Mouse (Mus musculus) ZHBTc4 (cell line): Measurements from ENCODE around the gene Tas2r129.

Experiments
- DNase-seq: peaks from one replicate; pipeline ENCODE4 v3.0.0-alpha.2; 2011; ENCODE audit warnings: low read depth, low spot score

Tas2r129 gene

DNA sequence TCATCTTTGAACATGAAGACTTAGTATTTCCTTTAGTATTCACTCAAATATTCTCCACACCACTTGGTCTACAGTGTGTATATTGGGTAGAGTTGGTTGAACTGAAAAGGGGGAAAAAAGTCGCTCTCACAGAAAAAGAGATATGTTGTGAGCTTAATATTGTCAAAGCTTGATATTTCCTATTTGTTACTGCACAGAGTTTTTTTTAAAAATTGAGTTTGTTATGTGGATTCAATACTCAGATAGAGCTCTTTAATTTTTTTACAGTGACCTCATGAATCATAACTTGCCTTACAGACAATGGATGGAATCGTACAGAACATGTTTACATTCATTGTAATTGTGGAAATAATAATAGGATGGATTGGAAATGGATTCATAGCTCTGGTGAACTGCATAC is at the start of gene Tas2r129:
Gene Tas2r129, plus strand, starts transcription at position 301 of the 400 bp plus-strand sequence.
- no peak for DNase-seq

DNA sequence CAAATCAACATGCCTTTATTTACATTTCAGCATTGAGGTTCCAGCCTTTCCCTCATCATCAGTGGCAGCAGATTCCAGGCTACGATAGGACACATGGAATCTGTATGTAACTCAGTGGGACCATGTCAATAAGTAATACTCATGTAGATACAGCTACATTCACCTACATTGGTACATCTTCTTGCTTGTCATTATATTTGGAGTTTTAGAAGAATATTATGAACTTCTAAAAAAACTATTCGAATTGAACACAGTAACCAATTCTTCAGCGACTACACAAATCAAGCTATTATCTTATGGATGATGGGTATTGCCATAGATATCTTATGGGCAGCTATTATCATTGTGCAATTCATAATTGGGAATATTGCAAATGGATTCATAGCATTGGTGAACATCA is 41.6 kb upstream of the Tas2r129 start, which contains the start of gene Tas2r125:
Gene Tas2r125, plus strand, starts transcription at position 301 of the 400 bp plus-strand sequence.
- no peak for DNase-seq

DNA sequence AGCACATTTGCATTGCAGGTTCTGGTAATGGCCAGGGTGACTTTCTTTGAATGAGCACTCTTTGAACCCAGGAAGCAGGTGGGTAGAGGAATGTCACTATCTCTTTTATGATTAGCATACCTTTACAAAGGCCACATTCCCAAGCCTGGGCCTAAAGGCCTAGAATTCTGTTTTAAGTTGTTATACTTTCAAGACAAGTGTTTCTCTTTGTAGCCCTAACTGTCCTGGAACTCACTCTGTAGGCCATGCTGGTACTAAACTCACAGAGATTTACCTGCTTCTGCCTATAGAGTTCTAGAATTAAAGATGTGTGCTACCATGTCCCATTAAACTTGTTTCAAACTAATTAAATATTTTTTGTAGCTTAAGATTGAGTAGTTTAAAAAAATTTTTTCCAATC is 9.5 kb upstream of the Tas2r129 start:
- peak; percentile 55 for DNase-seq

DNA sequence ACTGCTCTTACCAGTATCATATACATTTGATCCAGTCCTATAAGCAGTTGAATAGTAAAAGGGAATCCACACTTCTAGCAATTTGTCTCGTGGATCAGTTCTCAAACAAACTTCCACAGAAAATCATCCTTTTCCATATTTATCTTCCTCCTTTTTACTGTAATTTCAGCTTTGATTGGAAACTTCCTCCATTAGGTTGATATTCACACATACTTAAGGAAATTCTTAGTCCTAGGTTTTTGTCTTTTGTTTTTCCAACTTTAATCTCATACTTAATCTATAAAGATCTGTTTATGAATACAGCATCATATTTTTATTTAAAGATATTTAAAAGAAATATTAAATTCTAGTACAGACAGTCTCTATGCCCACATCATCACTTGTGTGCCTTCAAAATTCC is 6.9 kb downstream of the Tas2r129 start, which contains the start of gene Tas2r131:
Gene Tas2r131, minus strand, starts transcription at position 101 of the 400 bp plus-strand sequence.
- no peak for DNase-seq

DNA sequence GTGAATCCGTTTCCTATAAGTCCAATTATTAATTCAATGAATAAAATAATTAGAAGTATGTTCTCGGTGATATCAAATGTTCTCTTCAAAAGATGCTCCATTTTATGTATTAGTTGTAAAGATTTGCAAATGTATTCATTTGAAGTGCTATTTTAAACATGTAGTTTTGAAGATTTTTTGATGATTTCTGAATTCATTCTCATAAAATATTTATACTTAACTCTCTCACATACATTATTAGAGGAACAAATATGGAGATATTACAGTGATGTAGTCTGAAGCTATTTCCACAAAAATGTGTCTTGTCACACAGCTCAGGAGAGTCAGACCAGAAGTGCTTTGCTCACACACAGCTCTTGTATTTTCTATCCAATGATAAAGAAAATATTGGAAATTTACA is 30.0 kb downstream of the Tas2r129 start, which contains the start of gene Tas2r109:
Gene Tas2r109, minus strand, starts transcription at position 101 of the 400 bp plus-strand sequence.
- DNase-seq, result no peak
